Mouse (Mus musculus) lung, adult 2 months (tissue): ENCODE data around the gene Lamtor3.

Experiments
- CTCF ChIP-seq: fragments of 200-500 bp; IDR thresholded peaks from 2 replicates; pipeline ENCODE4 v1.5.1; 2011; ENCODE audit warnings: mild to moderate bottlenecking, low read length, control low read depth; ENCODE audit not compliant: insufficient read depth
- POLR2A ChIP-seq: fragments of 200-500 bp; IDR thresholded peaks from 2 replicates; pipeline ENCODE4 v1.6.1; 2011; ENCODE audit warnings: low read depth, mild to moderate bottlenecking, control low read depth, low read length, borderline replicate concordance; ENCODE audit errors: extremely low read depth

GRCm38 (mm10) chr3:137972224-137972623, 53.9 kb downstream of the Lamtor3 start:
- TF ChIP-seq CTCF (no peak), POLR2A (no peak)
